Mouse (Mus musculus) ES-E14 (cell line): Measurements from ENCODE around the gene Cenpi. TPM values are rescaled to one million over a fixed set of nuclear protein-coding genes. Genes with fewer than 3 reads are reported as not detected.

Source experiments
- DNase-seq: peaks from one replicate; pipeline ENCODE4 v3.0.0-alpha.2; 2013; ENCODE audit warnings: low read depth, low spot score
- H3K27ac ChIP-seq: 2 replicates; pipeline ENCODE4 v1.5.1; 2012; ENCODE audit warnings: low read depth, mild to moderate bottlenecking, low read length, moderate library complexity, mixed read lengths; ENCODE audit not compliant: poor library complexity, insufficient read depth, severe bottlenecking
- H3K36me3 ChIP-seq: 2 replicates; pipeline ENCODE4 v1.6.1; 2012; ENCODE audit warnings: mild to moderate bottlenecking, low read length, moderate library complexity, mixed read lengths; ENCODE audit not compliant: control insufficient read depth, poor library complexity, insufficient read depth, severe bottlenecking
- H3K4me1 ChIP-seq, 2 experiments: fragments of 150-350 bp in 1 of 2; sonication (generic) in 1 of 2; 2 replicates each; pipeline ENCODE4 v1.6.1; 2012; ENCODE audit warnings: low read length in 2 of 2, mild to moderate bottlenecking in 1 of 2, mixed read lengths in 1 of 2; ENCODE audit not compliant: control insufficient read depth in 2 of 2, insufficient read depth in 2 of 2, poor library complexity in 1 of 2
- H3K4me3 ChIP-seq, 2 experiments: fragments of 150-350 bp in 1 of 2; sonication (generic) in 1 of 2; 2 replicates each; pipeline ENCODE4 v1.5.1; 2012; ENCODE audit warnings: low read length in 2 of 2, low read depth in 1 of 2, mild to moderate bottlenecking in 1 of 2, mixed read lengths in 1 of 2; ENCODE audit not compliant: insufficient read depth in 1 of 2, poor library complexity in 1 of 2, severe bottlenecking in 1 of 2
- H3K9ac ChIP-seq: 2 replicates; pipeline ENCODE4 v1.6.1; 2012; ENCODE audit warnings: low read depth, mild to moderate bottlenecking, low read length, mixed read lengths; ENCODE audit not compliant: poor library complexity, insufficient read depth, severe bottlenecking
- H3K9me3 ChIP-seq: fragments of 150-350 bp; sonication (generic); 2 replicates; pipeline ENCODE4 v1.6.1; 2012; ENCODE audit warnings: low read depth, mild to moderate bottlenecking, low read length; ENCODE audit not compliant: control insufficient read depth, insufficient read depth
- CHD2 ChIP-seq: IDR thresholded peaks from 2 replicates; pipeline ENCODE4 v1.6.1; 2014; ENCODE audit warnings: mild to moderate bottlenecking, low read depth, low read length, inconsistent platforms
- HCFC1 ChIP-seq: IDR thresholded peaks from 2 replicates; pipeline ENCODE4 v1.6.1; 2012; ENCODE audit warnings: low read length, inconsistent platforms, borderline replicate concordance; ENCODE audit not compliant: insufficient read depth
- MAFK ChIP-seq: IDR thresholded peaks from 2 replicates; pipeline ENCODE4 v1.6.1; 2014; ENCODE audit warnings: mild to moderate bottlenecking, low read depth, low read length, inconsistent platforms; ENCODE audit not compliant: insufficient read depth
- ZC3H11A ChIP-seq: IDR thresholded peaks from 2 replicates; pipeline ENCODE4 v1.6.1; 2012; ENCODE audit warnings: low read depth, mild to moderate bottlenecking, inconsistent platforms, low read length, borderline replicate concordance
- ZNF384 ChIP-seq: IDR thresholded peaks from 2 replicates; pipeline ENCODE4 v1.6.1; 2012; ENCODE audit warnings: low read depth, low read length, inconsistent platforms
- in situ Hi-C, 2 experiments: fragments of 600-800 bp; cut with MboI; formaldehyde crosslinking; loops; one replicate each; pipeline ENCODE4 v1.15.1; 2025; ENCODE audit warnings: low sequenced_read_pairs in 2 of 2, inconsistent platforms in 1 of 2; ENCODE audit not compliant: unreplicated experiment in 2 of 2
- total RNA-seq: library from RNA; depleted of rRNA; stranded (reverse); fragments of 300-350 nt; gene quantifications from 2 replicates; pipeline ENCODE4 v1.2.3, GENCODE M21; 2012

Gene Cenpi
- total RNA-seq, 1 experiment: 18.8 TPM

- Histone ChIP-seq H3K4me1 (no peaks in the 10 kb centered on the region), H3K4me3 (no peak overlapping the region), H3K9me3 (no peaks in the 10 kb centered on the region), H3K9ac (no peak overlapping the region), H3K36me3 (no peaks in the 10 kb centered on the region), H3K27ac (no peak overlapping the region)
- TF ChIP-seq HCFC1 (no peak), ZNF384 (no peak), ZC3H11A (no peak), CHD2 (no peak)
- in situ Hi-C loops: no loop called here
- DNase-seq: no peak
Measured at GRCm38 (mm10) chrX:134287305-134287704, 20.6 kb upstream of the Cenpi start.

- TF ChIP-seq MAFK: no peak
- no peak for TF ChIP-seq CHD2
- no peak for TF ChIP-seq HCFC1
- no peak for TF ChIP-seq ZC3H11A
- no peak for TF ChIP-seq ZNF384
- H3K9me3 ChIP-seq: no peaks in the 10 kb centered on the region
- no peak overlapping the region for H3K9ac ChIP-seq
- no peak for DNase-seq
- H3K27ac ChIP-seq: no peak overlapping the region
- no peaks in the 10 kb centered on the region for H3K4me1 ChIP-seq
- no peaks in the 10 kb centered on the region for H3K36me3 ChIP-seq
- H3K4me3 ChIP-seq: no peak overlapping the region
- in situ Hi-C loops: no loop called here
Measured at GRCm38 (mm10) chrX:134296301-134296700, 11.6 kb upstream of the Cenpi start.

DNA sequence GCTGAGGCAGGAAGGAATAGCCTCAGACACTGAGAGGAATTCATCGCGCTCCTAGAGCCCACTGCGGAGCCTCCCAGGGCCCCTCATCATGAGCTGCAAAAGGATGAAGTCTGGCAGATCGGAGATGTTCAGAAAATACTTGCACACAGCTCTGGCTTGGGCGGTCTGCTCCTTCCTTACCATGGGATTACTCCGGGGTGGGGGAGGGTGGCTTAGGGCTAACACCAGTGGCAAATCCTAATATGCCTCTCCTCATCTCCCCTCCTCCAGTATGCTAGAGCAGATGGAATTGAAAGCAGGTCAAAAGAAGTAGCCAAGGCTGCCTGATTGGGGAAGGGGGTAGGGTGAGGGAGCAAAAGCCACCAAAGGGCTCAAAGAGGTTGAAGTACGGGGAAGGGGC, 11.1 kb upstream of the Cenpi start:
- no peak for DNase-seq
- H3K9me3 ChIP-seq: no peaks in the 10 kb centered on the region
- in situ Hi-C loops: no loop called here
- no peaks in the 10 kb centered on the region for H3K36me3 ChIP-seq
- TF ChIP-seq CHD2 (no peak), ZC3H11A (no peak), MAFK (no peak), HCFC1 (no peak), ZNF384 (no peak)
- no peak overlapping the region for H3K27ac ChIP-seq
- no peak overlapping the region for H3K9ac ChIP-seq
- H3K4me3 ChIP-seq: no peak overlapping the region
- H3K4me1 ChIP-seq: no peaks in the 10 kb centered on the region

DNA sequence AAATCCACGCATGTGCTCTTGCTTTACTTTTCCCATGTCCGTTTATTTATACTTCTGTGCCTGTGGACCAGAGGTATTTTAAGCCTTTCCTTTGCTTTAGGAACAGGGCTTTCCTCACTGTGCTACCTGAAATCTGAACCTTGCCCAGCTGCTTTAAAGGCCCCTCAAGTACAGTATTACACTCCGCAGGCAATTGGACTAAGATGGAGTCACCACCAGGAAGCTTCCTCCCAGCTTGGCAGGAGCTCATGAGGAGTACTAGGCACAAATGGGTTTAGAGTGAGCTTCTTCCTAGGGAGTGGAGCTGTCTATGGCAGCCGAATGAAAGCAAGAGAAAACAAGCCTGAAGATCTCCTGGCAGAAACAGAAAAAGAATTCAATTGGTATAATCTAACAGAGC, 10.7 kb upstream of the Cenpi start:
- Histone ChIP-seq H3K4me1 (no peaks in the 10 kb centered on the region), H3K9ac (no peak overlapping the region), H3K4me3 (no peak overlapping the region), H3K36me3 (no peaks in the 10 kb centered on the region), H3K9me3 (no peaks in the 10 kb centered on the region), H3K27ac (no peak overlapping the region)
- no peak for DNase-seq
- in situ Hi-C loops: no loop called here
- no peak for TF ChIP-seq ZC3H11A
- no peak for TF ChIP-seq ZNF384

DNA sequence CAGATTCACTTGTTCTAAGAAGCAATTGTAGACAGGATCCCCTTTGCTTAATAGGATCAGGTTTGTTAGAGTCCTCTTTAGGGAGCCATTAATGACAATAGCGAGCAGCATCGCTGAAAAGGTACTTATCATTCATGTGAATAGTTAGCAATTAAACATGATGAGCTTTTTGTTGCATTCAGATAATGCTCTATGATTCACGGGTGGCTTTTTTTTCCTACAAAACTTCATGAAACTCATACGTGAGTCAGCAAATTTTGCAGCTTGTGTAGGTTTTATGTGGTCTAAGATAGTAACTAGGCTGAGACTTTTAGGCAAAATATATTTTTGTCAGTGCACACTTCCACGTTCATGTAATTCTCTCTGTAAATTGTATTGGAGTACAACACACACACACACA, 7.7 kb upstream of the Cenpi start:
- 0 out of 4 replicates have a peak, but pooled peaks cover 0 to 2% of the 10 kb centered on the region in 2 experiments for H3K4me1 ChIP-seq
- DNase-seq: no peak
- TF ChIP-seq CHD2 (no peak), ZNF384 (no peak), HCFC1 (no peak), ZC3H11A (no peak), MAFK (no peak)
- H3K4me3 ChIP-seq: no peak overlapping the region
- H3K9ac ChIP-seq: no peak overlapping the region
- H3K36me3 ChIP-seq: no peaks in the 10 kb centered on the region
- no peaks in the 10 kb centered on the region for H3K9me3 ChIP-seq
- in situ Hi-C loops: loop anchor here in 1 of 2 experiments (25.0 kb wide), 1 partner anchor 213 kb away; no protein-coding TSS in a partner anchor
- H3K27ac ChIP-seq: no peak overlapping the region
